Mouse (Mus musculus) adrenal gland, adult 8-10 months (tissue): ENCODE results near the gene Pspn. TPM values are rescaled to one million over a fixed set of nuclear protein-coding genes. Genes with fewer than 3 reads are reported as not detected.

ENCODE experiments used
- DNase-seq: peaks from one replicate; pipeline ENCODE4 v3.0.0; 2022
- total RNA-seq, 4 experiments: library from RNA; stranded (reverse); gene quantifications; 2 replicates each; pipeline ENCODE4 v1.2.4; 2022

The Pspn gene
- total RNA-seq, 4 experiments from 2014 or later: 2.1 to 2.8 TPM; not detected in 2

DNA sequence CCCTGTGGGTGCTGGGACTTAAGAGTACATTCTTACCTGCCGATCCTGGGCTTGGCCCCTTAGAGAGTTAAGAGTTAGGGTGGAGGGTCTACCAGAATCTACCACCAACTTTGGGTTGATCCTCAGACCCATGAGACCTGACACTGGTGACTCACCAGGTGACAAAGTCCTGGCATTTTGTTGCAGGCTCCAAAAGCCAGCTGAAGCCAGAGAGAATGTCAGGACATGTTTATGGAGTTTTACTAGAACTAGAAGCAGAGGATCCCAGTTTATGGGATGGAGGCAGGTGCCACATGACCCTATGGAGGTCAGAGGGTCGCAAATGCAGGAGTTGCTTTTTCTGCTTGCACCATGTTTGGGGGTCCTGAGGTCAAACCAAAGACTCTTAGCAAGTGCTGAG is 3.3 kb downstream of the Pspn start:
- DNase-seq: no peak

DNA sequence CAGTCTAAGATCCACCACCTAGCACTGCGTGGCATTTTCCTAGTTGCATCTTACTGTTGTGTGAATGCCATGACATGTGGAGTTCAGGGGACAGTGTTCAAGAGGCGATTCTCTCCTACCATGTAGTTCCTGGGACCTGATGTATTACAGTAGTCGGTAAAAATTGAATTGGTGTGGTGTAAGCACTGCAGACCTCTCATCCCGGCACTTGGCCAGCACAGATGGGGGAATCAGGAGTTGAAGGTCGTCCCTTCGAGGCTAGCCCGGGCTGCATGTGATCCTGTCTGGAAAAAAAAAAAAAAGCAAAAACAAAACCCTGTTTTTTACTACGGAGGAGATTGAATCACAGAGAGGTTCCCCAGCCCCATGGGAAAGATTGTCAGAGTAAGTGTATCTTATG is 4.8 kb downstream of the Pspn start:
- no peak for DNase-seq

DNA sequence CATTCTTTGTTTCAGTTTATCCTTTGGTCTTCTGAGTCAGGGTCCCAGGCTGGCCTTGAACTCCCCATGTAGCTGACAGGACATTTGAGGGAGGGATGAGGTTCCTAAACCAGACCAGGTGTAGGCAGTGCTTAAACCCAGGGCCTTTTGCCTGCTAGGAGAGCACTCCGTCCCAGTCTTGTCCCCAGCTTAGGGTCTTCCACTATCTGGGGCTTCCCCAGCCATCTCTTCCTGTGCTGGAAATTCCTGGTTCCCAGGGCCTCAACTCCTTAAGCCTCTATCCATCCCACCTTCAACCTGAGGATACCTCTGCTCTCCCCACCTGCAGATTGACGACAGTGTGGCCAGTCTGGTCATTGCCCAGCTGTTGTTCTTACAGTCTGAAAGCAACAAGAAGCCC is 8.9 kb downstream of the Pspn start:
- DNase-seq: no peak

DNA sequence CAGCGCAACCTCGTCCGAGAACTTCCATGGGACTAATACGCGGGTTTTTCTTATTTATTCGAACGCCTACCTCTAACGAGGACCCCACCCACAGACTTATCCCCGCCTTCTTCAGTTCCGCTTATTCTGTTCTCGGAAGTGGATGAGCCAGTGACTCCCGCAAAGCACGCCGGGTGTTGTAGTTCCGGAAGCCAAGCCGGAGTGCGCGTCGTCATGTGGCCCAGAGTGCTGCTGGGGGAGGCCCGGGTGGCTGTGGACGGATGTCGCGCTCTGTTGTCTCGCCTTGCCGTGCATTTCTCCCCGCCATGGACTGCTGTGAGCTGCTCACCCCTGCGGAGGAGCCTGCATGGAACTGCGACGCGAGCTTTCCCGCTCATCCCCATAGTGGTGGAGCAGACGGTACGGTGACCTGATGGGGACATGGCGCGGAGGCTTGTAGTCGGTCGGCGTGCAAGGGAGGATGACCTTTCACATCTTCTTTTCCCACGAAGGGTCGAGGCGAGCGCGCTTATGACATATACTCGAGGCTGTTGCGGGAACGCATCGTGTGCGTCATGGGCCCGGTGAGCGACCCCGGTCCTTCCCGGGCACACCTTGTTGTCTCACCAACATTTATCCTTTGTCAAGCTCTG is 9.6 kb downstream of the Pspn start, which contains the start of gene Clpp:
Clpp (plus strand) TSS at position 191 of the 632 bp plus-strand sequence.
- DNase-seq: peak; percentile 94

DNA sequence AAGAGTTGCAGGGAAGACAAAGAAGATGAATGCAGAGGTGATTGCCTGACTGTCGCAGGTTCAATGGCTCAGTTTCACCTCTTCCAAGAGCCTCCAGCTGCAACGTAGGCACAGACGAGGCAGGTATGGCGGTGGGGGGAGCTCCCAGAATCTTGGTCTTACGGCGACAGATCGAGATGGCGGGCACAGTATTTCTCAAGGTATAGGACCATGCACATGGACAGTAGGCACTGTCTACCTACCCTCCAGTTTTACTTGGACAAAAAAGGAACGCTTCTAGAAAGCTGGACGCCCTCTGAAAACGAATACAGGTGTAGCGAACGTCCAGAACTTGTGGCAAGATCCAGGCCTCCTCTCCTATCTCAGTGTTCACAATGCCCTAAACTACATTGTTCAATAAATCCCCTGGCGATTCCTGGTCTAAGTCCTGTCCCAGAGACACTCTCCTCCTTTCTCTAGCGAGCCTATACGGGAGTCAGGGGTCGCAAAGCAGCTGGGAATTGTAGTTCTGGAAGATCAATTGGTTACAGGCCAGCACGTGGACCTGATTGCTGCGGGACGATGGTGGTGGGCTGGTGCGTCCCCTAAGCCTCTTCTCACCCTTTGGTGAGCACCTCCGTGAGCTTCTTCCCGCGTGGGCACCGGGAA is 10.2 kb downstream of the Pspn start:
- DNase-seq: no peak

DNA sequence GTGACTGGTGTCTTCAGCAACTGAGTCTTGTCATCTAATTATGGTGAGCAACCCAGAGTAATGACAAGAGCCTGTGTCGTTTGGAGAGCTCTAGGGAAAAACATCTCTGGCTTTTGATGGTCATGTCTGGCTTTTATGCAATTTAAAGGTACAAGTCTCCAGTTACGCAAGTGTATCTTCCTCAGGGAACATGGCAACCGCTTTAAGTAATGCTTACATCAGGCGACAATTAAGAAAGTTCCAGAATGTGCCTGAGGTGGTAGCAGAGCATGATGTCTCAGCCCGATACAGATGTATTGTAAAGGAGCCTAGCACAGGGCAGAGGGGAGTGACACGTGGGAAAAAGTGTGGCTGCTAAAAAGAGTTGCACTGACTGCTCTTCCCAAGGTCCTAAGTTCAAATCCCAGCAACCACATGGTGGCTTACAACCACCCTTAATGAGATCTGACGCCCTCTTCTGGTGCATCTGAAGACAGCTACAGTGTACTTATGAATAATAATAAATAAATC is 10.8 kb downstream of the Pspn start:
- DNase-seq: no peak

DNA sequence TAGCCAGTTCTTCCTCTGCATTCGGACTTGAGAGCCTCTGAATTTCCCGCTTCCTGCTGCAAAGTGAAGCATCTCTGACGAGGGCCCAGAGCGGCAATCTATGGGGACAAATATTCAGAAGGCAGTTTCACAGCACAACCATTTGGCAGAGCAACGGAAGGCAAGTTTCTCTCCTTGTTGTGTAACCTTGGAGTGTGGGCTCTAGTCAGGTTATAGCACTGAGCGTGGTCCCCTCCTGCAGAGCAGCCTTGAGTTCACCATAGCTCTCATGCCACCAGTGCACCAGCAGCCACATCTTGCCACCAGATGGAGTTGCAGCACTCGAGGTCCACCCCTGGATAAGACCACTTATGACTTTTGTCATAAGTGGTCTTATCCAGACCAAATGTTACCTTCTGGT is 11.4 kb downstream of the Pspn start:
- DNase-seq: no peak

DNA sequence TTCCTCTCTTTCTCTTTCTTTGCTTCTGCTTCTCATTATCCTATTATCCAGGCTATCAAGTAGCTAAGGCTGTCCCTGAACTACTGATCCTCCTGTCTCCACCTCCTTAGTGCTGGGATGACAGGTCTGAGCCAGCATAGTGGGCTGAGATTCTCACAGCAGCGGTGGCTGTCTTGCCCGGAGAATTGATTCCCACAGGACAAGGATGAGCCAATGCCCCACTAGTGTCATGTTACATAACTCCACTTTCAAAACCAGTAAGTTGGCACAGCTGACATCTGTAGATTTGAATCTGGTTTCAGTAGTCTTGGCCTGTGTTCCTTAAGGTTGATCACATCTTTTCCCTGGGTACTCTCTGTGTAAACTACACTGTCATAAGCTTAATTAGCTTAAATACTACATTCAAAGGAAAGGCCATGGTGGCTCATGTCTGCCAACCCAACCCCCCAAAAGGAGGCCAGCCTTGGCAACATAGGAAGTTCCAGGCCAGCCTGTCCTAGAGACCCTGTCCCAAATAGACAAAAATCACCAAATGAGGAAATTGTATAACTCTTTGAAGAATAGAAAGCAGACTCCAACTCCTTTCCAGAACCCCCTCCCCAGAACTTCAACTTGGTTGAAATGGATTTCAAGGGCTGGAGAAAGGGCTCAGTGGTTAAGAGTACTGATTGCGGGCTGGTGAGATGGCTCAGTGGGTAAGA is 13.6 kb downstream of the Pspn start:
- no peak for DNase-seq

DNA sequence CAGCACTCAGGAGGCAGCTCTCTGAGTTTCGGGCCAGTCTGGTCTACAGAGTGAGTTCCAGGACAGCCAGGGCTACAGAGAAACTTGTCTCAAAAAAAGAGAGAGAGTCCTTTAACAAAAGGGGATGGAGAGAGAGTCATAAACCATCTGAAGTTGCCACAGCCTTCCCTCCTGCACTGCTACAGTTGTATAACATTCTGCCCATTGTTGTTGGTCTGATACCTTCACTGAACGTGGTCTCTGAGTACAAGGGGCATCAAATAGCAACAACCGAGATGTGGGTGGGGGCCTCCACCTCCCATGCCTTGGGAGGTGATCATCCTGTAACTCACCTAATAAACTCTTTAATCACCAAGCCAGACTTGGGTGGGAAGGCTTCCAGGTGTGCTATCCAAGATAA is 14.2 kb downstream of the Pspn start:
- DNase-seq: no peak

DNA sequence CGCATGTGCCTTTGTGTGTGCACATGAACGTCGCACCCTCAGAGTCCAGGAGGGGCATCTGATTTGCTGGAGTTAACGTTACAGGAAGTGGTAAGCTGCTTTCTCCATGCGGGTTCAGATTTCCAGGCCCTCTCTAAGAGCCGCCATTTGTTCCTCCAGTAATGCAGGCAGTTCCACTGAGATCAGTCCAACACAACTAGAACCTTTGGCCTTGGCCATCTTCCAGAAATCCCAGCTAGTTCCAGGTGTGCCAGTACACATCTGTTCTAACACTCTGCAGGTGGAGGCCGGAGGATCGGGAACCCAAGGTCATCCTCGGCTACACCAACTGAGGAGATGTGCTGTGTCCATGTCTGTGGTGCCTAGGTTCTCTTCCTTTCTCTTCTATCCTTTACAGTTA is 14.9 kb downstream of the Pspn start:
- DNase-seq: no peak

DNA sequence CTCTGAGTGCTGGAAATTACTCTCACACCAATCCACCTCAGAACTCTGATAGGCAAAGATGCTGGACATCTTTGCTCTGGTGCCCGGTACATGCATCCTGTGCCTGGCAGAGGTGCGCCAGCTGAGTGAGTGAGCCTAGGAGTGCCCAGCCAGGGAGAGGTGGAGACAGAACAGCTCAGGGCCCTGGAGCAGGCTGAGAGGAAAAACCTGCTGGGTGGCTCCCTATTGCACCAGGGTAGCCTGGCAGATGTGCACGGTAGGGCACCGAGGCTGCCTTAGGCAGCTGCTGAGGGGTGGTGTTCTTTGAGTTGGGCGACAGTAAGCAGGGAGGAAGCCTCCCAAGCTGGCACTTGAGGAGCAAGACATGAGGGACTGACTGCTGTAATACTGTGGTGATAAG is 17.8 kb downstream of the Pspn start, which contains the start of gene Acer1:
Acer1 (minus strand) TSS at position 114 of the 400 bp plus-strand sequence.
- no peak for DNase-seq

DNA sequence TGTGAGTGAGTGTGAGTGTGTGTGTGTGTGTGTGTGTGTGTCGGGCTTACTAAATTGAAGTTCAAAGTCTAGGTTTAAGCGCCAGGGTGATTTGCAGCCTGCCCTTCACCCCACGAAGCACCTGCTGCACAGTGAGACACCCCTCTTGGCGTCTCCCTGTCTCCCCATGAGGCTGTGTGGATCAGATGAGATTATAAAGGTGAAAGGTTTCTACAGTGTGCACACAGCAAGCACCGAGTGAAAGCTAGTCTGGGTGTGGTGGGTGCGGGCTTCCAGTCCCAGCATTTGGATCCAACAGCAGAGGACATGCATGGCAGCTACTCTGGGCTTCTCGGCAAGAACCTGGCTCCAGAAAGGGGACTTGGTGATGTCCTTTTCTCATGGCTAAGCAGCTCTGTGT is 18.8 kb downstream of the Pspn start:
- DNase-seq: no peak

DNA sequence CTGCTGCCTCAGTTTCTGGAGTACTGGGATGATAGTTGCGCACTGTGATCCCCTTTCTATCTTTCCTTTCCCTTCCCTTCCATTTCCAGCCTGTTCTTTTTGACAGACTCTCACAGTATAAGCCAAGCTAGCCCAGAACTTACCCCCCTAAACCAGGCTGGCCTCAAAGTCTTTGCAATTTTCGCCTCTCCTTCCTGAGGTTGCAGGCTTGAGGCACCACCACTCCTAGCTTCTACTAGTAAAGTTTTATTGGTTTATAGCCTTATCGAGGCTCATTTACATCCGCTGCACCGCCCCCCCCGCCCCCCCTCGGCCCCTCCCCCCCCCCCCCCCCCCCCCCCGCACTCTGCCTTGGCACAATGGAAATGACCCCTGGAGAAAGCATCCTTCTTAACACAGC is 20.3 kb downstream of the Pspn start:
- DNase-seq: no peak

DNA sequence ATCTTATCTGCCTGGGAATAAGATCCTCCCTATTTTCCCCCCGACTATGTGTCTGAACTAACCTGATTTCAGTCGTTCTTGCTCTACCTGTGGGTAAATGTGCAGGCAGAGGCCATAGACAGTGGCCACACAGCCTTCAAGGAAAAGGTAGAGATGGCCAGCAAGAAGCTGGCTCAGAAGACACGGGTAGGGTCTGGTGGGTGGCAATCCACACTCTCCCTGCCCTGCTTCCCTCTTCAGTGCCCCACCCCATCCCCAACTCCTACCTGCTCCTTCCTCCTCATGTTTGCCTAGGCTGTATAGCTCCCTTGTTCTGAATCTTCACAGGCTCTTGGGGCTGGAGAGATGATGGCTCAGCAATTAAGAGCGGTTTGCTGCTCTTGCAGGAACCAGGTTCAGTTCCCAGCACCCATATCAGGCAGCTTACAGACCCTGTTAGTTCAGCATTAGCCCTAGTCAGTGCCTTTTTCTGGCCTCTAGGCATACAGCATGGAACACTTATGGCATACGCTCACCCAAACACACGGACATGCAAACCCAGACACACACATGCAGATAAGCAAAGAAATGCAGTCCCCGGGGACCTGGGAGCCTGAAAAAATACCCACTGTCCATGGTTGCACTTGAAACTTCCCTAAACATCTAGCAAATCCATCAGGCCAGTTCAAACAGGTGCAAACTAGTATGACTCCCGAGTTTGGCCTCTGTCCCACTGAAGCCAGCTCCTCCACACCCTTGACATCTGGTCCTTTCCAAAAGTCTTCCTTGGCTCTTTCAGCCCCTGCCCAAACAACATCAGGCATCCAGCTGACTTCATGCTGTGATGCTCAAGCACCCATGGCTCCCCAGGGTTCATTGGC is 23.1 kb downstream of the Pspn start:
- no peak for DNase-seq

DNA sequence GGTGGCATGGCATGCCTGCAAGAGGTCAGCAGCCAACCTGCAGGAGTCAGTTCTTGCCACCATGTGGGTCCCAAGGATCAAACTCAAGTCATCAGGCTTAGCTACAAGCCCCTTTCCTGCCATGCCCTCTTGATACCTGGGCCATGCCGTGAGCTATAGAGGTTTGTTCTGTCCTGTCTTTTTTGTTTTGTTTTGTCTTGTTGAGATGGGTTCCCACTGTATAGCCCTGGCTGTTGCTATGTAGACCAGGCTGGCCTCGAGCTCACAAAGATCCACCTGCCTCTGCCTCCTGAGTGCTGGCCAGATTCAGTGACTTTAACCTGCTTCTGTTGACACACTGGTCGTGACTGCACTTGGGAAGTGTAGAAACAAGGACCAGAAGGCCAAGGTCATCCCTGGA is 24.4 kb downstream of the Pspn start:
- DNase-seq: no peak

DNA sequence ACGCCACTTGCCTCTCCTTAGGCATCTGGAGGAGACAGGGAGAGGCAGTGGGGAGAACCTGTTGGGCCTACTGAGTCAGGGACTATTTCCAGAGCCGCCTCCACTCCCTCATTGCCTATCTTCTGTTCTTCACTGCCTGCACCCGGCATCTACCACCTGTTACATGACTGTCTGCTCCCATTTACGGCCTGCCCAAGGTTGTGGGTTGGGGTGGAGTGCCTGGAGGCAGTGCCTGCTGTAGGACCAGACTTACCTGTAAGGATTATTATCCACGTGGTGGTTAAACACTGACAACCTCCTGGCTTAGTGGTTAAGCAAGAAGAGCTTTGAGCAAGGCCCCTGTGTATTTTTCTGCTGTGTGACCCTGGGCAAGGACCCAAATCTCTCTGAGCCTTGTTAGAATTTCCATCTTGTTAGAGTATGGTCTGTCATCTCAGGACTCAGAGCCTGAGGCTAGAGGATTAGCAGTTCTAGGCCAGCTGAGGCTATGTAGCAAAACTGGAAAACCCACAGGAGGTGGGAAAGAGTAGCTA is 25.0 kb downstream of the Pspn start:
- no peak for DNase-seq

DNA sequence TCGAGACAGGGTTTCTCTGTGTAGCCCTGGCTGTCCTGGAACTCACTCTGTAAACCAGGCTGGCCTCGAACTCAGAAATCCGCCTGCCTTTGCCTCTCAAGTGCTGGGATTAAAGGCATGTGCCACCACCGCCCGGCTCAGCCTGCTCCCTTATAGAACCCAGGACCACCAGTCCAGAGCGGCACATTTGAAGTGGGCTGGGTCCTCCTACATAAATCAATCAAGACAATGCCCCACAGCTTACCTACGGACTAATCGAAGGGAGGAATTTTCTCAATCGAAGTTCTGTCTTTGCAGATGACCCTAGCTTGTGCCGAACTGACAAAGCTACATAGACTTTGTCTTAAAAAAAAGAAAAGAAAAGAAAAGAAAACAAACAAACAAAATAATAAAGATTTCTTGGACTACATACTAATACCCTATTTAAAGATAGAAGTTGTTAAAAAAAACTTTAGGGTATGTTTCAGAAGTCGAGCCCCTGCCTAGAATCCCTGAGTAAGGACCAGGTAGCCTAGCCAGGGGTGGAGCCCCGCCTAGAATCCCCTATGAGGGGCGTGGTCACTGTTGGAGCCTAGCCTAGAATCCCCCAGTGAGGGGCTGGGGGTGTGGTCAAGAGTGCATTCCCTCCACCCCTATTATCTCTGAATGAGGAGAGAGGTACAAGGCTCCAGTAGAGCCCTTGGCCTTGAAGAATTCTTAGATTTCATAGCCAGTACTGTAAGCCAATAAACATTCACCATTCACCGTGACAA is 25.7 kb downstream of the Pspn start:
- no peak for DNase-seq

DNA sequence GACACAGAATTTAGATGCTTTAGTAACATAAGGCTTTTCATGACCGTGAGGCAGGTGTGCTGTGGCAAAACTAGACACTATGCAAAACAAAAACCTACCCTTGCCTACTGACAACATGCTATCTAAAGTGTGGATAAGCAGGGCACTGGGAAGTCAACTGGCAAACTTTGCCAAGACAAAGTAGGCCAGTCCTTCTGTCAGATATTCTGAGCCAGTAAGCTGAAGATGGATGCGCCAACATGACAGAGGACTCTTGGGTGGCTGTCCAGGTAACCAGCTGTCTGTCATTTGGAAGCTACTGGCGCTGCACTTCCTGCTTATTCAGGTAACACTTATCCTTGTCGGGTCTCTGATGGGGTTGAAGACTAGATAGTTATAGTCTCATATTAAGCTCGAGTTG is 29.7 kb downstream of the Pspn start:
- no peak for DNase-seq

DNA sequence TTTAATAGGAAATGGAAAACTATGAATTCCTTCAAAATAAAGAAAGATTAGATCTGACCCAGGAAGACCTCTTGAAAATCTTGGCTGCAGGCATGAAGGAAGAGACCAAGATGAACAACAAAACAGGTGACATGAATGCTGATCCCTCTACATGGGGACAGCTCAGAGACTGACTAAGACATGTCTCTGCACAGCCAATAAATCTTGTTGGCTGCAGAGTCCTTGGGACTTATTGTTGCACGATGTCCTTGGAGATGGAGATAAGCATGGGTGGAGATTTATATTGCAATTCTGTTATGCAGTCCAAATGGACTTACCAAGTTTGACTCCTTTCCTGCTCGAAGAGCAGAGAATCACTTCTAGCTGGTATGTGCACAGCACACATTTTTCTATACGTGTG is 30.5 kb downstream of the Pspn start:
- DNase-seq: peak; percentile 55

DNA sequence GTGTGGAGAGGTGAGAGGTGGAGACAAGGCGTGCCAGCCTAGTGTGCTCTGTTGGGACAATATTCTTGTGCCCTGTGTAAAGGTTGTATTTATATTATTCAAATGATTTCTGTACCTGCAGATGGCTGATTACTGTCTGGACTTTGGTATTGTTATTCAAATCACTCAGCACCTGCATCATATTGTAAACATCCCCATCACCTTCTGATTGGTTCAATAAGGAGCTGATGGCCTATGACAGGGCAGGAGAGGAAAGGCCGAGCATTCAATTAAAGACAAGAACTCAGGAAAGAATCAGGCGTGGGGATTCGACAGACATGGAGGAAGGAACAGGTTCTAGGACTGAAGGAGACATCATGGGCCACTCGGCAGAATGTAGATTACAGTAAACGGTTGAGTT is 36.2 kb downstream of the Pspn start:
- no peak for DNase-seq

DNA sequence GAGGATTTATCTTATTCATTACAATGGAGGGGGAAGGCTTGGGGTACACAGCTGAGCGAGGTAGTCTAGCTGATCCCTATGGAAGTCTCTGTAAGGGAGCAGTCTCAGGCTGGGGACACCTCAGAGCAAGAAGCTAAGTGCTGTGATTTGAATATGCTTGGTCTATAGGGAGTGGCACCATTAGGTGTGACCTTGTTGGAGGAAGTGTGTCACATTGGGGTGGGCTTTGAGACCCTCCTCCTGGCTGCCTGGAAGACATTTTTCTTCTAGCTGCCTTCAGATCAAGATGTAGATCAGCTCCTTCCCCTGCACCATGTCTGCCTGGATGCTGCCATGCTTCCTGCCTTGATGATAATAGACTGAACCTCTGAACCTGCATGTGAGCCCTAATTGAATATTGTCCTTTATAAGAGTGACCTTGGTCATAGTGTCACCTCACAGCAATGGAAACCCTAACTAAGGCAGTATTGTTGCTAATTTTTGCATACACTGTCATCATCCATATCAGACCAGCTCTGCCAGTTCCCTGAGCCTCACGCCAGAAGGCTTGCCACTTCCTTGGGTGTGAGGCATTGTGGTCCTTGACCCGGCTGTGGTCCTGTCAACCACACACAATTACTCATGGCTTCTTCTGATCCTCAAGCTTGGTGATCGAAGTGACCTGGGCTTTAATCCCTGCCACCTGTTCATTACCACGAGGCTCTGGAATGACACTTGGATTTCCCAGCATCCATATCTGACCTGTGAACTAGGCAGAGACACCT is 37.0 kb downstream of the Pspn start:
- DNase-seq: no peak
